Mouse (Mus musculus) ES-Bruce4 (cell line): Measurements from ENCODE around the gene Prkd2.

ENCODE experiments used
- CTCF ChIP-seq: IDR thresholded peaks from one replicate; pipeline ENCODE4 v1.8.1; 2011; ENCODE audit warnings: low read depth, low read length
- POLR2A ChIP-seq: IDR thresholded peaks from one replicate; pipeline ENCODE4 v1.8.1; 2011; ENCODE audit warnings: low read length; ENCODE audit not compliant: insufficient read depth

GRCm38 (mm10) chr7:16847507-16847906 lies 4.8 kb downstream of the Prkd2 start:
- TF ChIP-seq POLR2A (no peak), CTCF (no peak)
